Mouse (Mus musculus) G1E (cell line): Measurements from ENCODE around the gene Olfr1275.

Experiments used
- CTCF ChIP-seq: IDR thresholded peaks from 2 replicates; pipeline ENCODE4 v1.5.1; 2012; ENCODE audit warnings: low read depth, low read length, inconsistent platforms, mixed read lengths
- TAL1 ChIP-seq: conservative IDR thresholded peaks from 2 replicates; pipeline ENCODE4 v1.6.1; 2012; ENCODE audit warnings: low read depth, low read length, inconsistent platforms, mixed read lengths

DNA sequence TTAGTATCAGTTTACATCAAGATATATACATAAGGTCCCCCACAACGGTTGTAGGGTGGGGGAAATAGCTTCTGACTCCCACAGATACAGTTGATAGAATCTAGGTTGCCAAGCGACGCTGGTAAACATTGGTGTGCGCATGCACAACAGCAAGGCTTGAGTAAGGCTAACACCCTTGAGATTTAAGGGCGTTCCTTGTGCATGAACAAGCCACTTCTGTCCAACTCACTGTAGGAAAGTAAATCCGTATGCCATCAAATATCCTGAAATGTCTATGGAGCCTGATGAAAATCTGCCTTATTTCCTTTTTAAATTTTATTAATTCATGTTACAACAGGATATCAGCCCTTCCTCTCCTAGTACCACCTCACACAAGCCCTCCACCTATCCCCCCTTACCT is 5.6 kb downstream of the Olfr1275 start, which contains the start of gene 4930430A15Rik:
- TF ChIP-seq CTCF (no peak), TAL1 (no peak)
